Mouse (Mus musculus) neural tube, postnatal 0 days (tissue): ENCODE results near the gene 5430403G16Rik. TPM values are rescaled to one million over a fixed set of nuclear protein-coding genes. Genes with fewer than 3 reads are reported as not detected.

ENCODE experiments used
- polyA plus RNA-seq: library from polyadenylated mRNA; unstranded; fragments of >200 nt; fragmentation: Nextera tagmentation; extraction: Ambion mirVana; gene quantifications from 2 replicates; pipeline ENCODE4 v1.2.1, GENCODE M21; 2015

5430403G16Rik gene
- polyA plus RNA-seq, result 1.5 and 1.6 TPM in 2 replicates

GRCm38 (mm10) chr5:109690537-109691201, at the start of gene 5430403G16Rik:
TSS of gene 5430403G16Rik (minus strand) at chr5:109691041.

Other genes starting within 250 kb of the 5430403G16Rik start
- gene Crlf2, start 132.0 kb downstream of the 5430403G16Rik start, polyA plus RNA-seq, result 29.3 and 33.0 TPM in 2 replicates
- gene 4930522L14Rik, start 60.8 kb upstream of the 5430403G16Rik start, polyA plus RNA-seq, result 3.5 and 5.4 TPM in 2 replicates
- gene Gm15446, start 232.4 kb upstream of the 5430403G16Rik start, polyA plus RNA-seq, result 0.59 and 0.65 TPM in 2 replicates